9 mouse cellular contexts compared by ENCODE assay signal in genomic region chr4:121003611-121004091, GRCm38 (mm10). TPM values are rescaled to one million over a fixed set of nuclear protein-coding genes. Genes with fewer than 3 reads are reported as not detected.
DNase-seq lines count a peak whose midpoint lies in the region; ATAC-seq and TF ChIP-seq lines count a peak whose summit lies in the region.
"Had no signal": no experiment of that assay in that cellular context is flagged by ENCODE, and none has a peak within 500 bp of the region (broad histone marks: within the 10 kb centered on the region; RNA-seq: fewer than 3 reads in every experiment).

No protein-coding gene starts in this region.

- 30% methylated on average over 3 of the region's 3 CpGs for WGBS in heart, embryonic 14.5 days
- 4% methylated on average over 3 of the region's 3 CpGs for WGBS in forebrain, postnatal 0 days

- TF ChIP-seq POLR2A in bone marrow macrophage, adult 2 months (IDR thresholded peaks at IDR 0.05; ENCODE audit: borderline replicate concordance, low read depth, low read length), result no peak

- peak overlapping the region; percentile 70 to 76 for H3K27ac ChIP-seq in heart, embryonic 14.5 days (replicated peaks in 1 of 2; ENCODE audit: control insufficient read depth in 1 of 2, insufficient read depth in 1 of 2, low read depth in 2 of 2, low read length in 2 of 2)
- H3K27ac ChIP-seq in bone marrow macrophage, adult 2 months (ENCODE audit: insufficient read depth, low read depth, low read length), result peak overlapping the region; percentile 77
- H3K27ac ChIP-seq in forebrain, postnatal 0 days (ENCODE audit: low read depth, low read length), result peak overlapping the region; percentile 80

- no peaks in the 10 kb centered on the region for H3K9me3 ChIP-seq in heart, embryonic 14.5 days (ENCODE audit: control insufficient read depth, low read length)
- no peaks in the 10 kb centered on the region for H3K9me3 ChIP-seq in forebrain, postnatal 0 days (ENCODE audit: low read length)

- no peak for ATAC-seq in heart, embryonic 14.5 days (ENCODE audit: insufficient number of reproducible peaks, insufficient read depth, low FRiP score, low read depth)
- ATAC-seq in forebrain, postnatal 0 days, result peak; percentile 90
- no peak for ATAC-seq in cerebellum, adult (ENCODE audit: insufficient number of reproducible peaks, low FRiP score, low TSS enrichment)

- intact Hi-C loops in heart, postnatal 25 days (cut with DNase I), result no loop called here

- no peak overlapping the region for H3K4me3 ChIP-seq in heart, embryonic 14.5 days (ENCODE audit: control insufficient read depth in 1 of 2, insufficient read depth in 1 of 2, low read depth in 1 of 2, low read length in 2 of 2)
- H3K4me3 ChIP-seq in bone marrow macrophage, adult 2 months (ENCODE audit: insufficient read depth, low read length), result no peak overlapping the region
- H3K4me3 ChIP-seq in forebrain, postnatal 0 days (ENCODE audit: low read depth, low read length), result no peak overlapping the region

- no peaks in the 10 kb centered on the region for H3K27me3 ChIP-seq in heart, embryonic 14.5 days (ENCODE audit: control insufficient read depth, insufficient read depth, low read length)
- no peaks in the 10 kb centered on the region for H3K27me3 ChIP-seq in forebrain, postnatal 0 days (ENCODE audit: insufficient read depth, low read length)

- no peak for DNase-seq in heart, postnatal 25 days (ENCODE audit: low spot score)
- peak; percentile 82 for DNase-seq in forebrain, postnatal 0 days
- peak; percentile 74 for DNase-seq in mesoderm, embryonic 11.5 days (ENCODE audit: low read depth, low spot score)
- no peak for DNase-seq in adrenal gland, postnatal 25 days
- no peak for DNase-seq in urinary bladder, postnatal 25 days (ENCODE audit: low spot score)

- no peak for TF ChIP-seq CTCF in bone marrow macrophage, adult 2 months (IDR thresholded peaks at IDR 0.05; ENCODE audit: low read depth, low read length)
- TF ChIP-seq CTCF in forebrain, postnatal 0 days (IDR thresholded peaks at IDR 0.05; ENCODE audit: low read depth), result no peak

- H3K9ac ChIP-seq in heart, embryonic 14.5 days (ENCODE audit: low read length), result peak overlapping the region; percentile 10; the same call in 1 of the 2 replicates
- peak overlapping the region; percentile 0; the same call in 1 of the 2 replicates for H3K9ac ChIP-seq in forebrain, postnatal 0 days

- peak overlapping the region; percentile 41 for H3K4me2 ChIP-seq in heart, embryonic 14.5 days (ENCODE audit: low read length)
- H3K4me2 ChIP-seq in forebrain, postnatal 0 days (ENCODE audit: low read depth), result peak overlapping the region; percentile 29

- no peaks in the 10 kb centered on the region for H3K36me3 ChIP-seq in heart, embryonic 14.5 days (ENCODE audit: control insufficient read depth, insufficient read depth, low read length)
- no peaks in the 10 kb centered on the region for H3K36me3 ChIP-seq in forebrain, postnatal 0 days (ENCODE audit: insufficient read depth)

- peaks cover 12 to 41% of the 10 kb centered on the region in 2 experiments for H3K4me1 ChIP-seq in heart, embryonic 14.5 days (ENCODE audit: control insufficient read depth in 2 of 2, insufficient read depth in 2 of 2, low read length in 2 of 2)
- H3K4me1 ChIP-seq in bone marrow macrophage, adult 2 months (ENCODE audit: control insufficient read depth, insufficient read depth, low read length), result peaks cover 84% of the 10 kb centered on the region
- H3K4me1 ChIP-seq in forebrain, postnatal 0 days (ENCODE audit: insufficient read depth), result peaks cover 31% of the 10 kb centered on the region

RNA-seq across cellular contexts. Expression of gene Smap2, which starts 13.4 kb away (rescaled TPM):
- polyA plus RNA-seq in heart, embryonic 14.5 days (2014; fragmentation: Nextera tagmentation; extraction: Ambion mirVana), result 13.7 and 14.8 TPM in 2 replicates
- 10 to 100 TPM; 42.2 to 42.4 TPM for total RNA-seq in heart, postnatal 25 days (2021)
- polyA plus RNA-seq in bone marrow macrophage, adult 2 months (2012; ENCODE audit: insufficient read depth, insufficient read length, missing spikeins), result 137 and 139 TPM in 2 replicates
- 86.8 and 92.0 TPM in 2 replicates for total RNA-seq in forebrain, postnatal 0 days (2014; rRNA removed)
- 41.3 and 49.7 TPM in 2 replicates for polyA plus RNA-seq in forebrain, postnatal 0 days (2015; fragmentation: Nextera tagmentation; extraction: Ambion mirVana)
- total RNA-seq in adrenal gland, postnatal 25 days (2021), result 31.5 and 35.7 TPM in 2 replicates

RNA-seq across cellular contexts. Expression of gene Col9a2, which starts 35.5 kb away (rescaled TPM):
- 6.3 and 6.5 TPM in 2 replicates for polyA plus RNA-seq in heart, embryonic 14.5 days (2014; fragmentation: Nextera tagmentation; extraction: Ambion mirVana)
- not detected for total RNA-seq in heart, postnatal 25 days (2021)
- not detected in 2 replicates for polyA plus RNA-seq in bone marrow macrophage, adult 2 months (2012; ENCODE audit: insufficient read depth, insufficient read length, missing spikeins)
- total RNA-seq in forebrain, postnatal 0 days (2014; rRNA removed), result 28.1 and 29.8 TPM in 2 replicates
- polyA plus RNA-seq in forebrain, postnatal 0 days (2015; fragmentation: Nextera tagmentation; extraction: Ambion mirVana), result 8.2 and 9.1 TPM in 2 replicates
- 0.46 and 0.71 TPM in 2 replicates for total RNA-seq in adrenal gland, postnatal 25 days (2021)
- total RNA-seq: hematopoietic stem cell, adult 5-6 weeks had no signal

RNA-seq across cellular contexts. Expression of gene Zfp69, which starts 52.2 kb away (rescaled TPM):
- 13.5 and 14.3 TPM in 2 replicates for polyA plus RNA-seq in heart, embryonic 14.5 days (2014; fragmentation: Nextera tagmentation; extraction: Ambion mirVana)
- total RNA-seq in heart, postnatal 25 days (2021), result 1 to 10 TPM in 1 of 2 experiments, under 1 TPM in 1; 0.95 to 1.2 TPM
- polyA plus RNA-seq in bone marrow macrophage, adult 2 months (2012; ENCODE audit: insufficient read depth, insufficient read length, missing spikeins), result 2.0 and 2.4 TPM in 2 replicates
- total RNA-seq in forebrain, postnatal 0 days (2014; rRNA removed), result 2.6 and 3.1 TPM in 2 replicates
- polyA plus RNA-seq in forebrain, postnatal 0 days (2015; fragmentation: Nextera tagmentation; extraction: Ambion mirVana), result 2.5 and 4.5 TPM in 2 replicates
- 3.4 and 4.9 TPM in 2 replicates for total RNA-seq in adrenal gland, postnatal 25 days (2021)

Comparison
In these comparisons a context has a peak if more than half of its experiments do, and no peak if none do; other contexts are left out.
1. DNase-seq: peak in forebrain, postnatal 0 days (single experiment) and mesoderm, embryonic 11.5 days (single experiment); none in heart, postnatal 25 days (single experiment), adrenal gland, postnatal 25 days (single experiment) and urinary bladder, postnatal 25 days (single experiment).
2. RNA of gene Col9a2, which starts 35.5 kb away (total RNA-seq): 28.1 to 29.8 TPM in forebrain, postnatal 0 days; 0.46 to 0.71 TPM in adrenal gland, postnatal 25 days and not detected in heart, postnatal 25 days; every median in the first group is over 10 times any median in the second.
3. Peak in every context shown above with its lines, with median percentiles within 50 percentile points of each other: H3K27ac ChIP-seq.